Mouse (Mus musculus) forebrain, embryonic 11.5 days (tissue): Measurements from ENCODE around the gene Mecr. TPM values are rescaled to one million over a fixed set of nuclear protein-coding genes. Genes with fewer than 3 reads are reported as not detected.

ENCODE experiments used
- ATAC-seq: fragments of 200-750 bp; cut with Nextera tagmentation; replicated peaks from 2 replicates; pipeline ENCODE4 v1.8.0; 2017; ENCODE audit warnings: moderate TSS enrichment; ENCODE audit not compliant: low FRiP score
- DNase-seq: peaks from one replicate; pipeline ENCODE4 v3.0.0-alpha.2; 2017; ENCODE audit warnings: low spot score
- H3K27ac ChIP-seq: fragments of 300-500 bp; sonication (generic); 2 replicates; pipeline ENCODE4 v1.5.1; 2014; ENCODE audit warnings: low read depth, low read length
- H3K27me3 ChIP-seq: fragments of 300-500 bp; sonication (generic); 2 replicates; pipeline ENCODE4 v1.6.1; 2014; ENCODE audit warnings: mild to moderate bottlenecking, low read length, mixed read lengths; ENCODE audit not compliant: control insufficient read depth, insufficient read depth
- H3K36me3 ChIP-seq: fragments of 300-500 bp; sonication (generic); 2 replicates; pipeline ENCODE4 v1.6.1; 2014; ENCODE audit warnings: mild to moderate bottlenecking, low read length, moderate library complexity, mixed read lengths; ENCODE audit not compliant: control insufficient read depth, insufficient read depth
- H3K4me1 ChIP-seq: fragments of 300-500 bp; sonication (generic); replicated peaks from 2 replicates; pipeline ENCODE4 v1.6.1; 2014; ENCODE audit warnings: low read length, mixed read lengths; ENCODE audit not compliant: control insufficient read depth, insufficient read depth
- H3K4me2 ChIP-seq: fragments of 300-500 bp; sonication (generic); 2 replicates; pipeline ENCODE4 v1.6.1; 2014; ENCODE audit warnings: low read depth, mild to moderate bottlenecking, low read length, moderate library complexity, mixed read lengths; ENCODE audit not compliant: severe bottlenecking
- H3K4me3 ChIP-seq: fragments of 300-500 bp; sonication (generic); 2 replicates; pipeline ENCODE4 v1.5.1; 2014; ENCODE audit warnings: low read depth, low read length
- H3K9ac ChIP-seq: fragments of 300-500 bp; sonication (generic); 2 replicates; pipeline ENCODE4 v1.6.1; 2014; ENCODE audit warnings: low read length
- H3K9me3 ChIP-seq: fragments of 300-500 bp; sonication (generic); 2 replicates; pipeline ENCODE4 v1.6.1; 2016; ENCODE audit warnings: low read length, mixed read lengths; ENCODE audit not compliant: control insufficient read depth
- WGBS: fragments of 180-500 bp; shearing (Covaris S2); extraction: QIAGEN DNeasy Blood & Tissue Kit; methylation state at CpG from one replicate; pipeline ENCODE4 v1.1.7; 2014; 5-methylcytosine and 5-hydroxymethylcytosine counted together
- polyA plus RNA-seq: library from polyadenylated mRNA; unstranded; fragments of >200 nt; fragmentation: Nextera tagmentation; extraction: Ambion mirVana; gene quantifications from 2 replicates; pipeline ENCODE4 v1.2.1, GENCODE M21; 2014

The Mecr gene
- polyA plus RNA-seq, 1 experiment from 2014 or later, result 50.1 TPM

GRCm38 (mm10) chr4:131845991-131846778 lies 2.9 kb downstream of the Mecr start:
- H3K9ac ChIP-seq, result no peak overlapping the region
- H3K27ac ChIP-seq, result no peak overlapping the region

GRCm38 (mm10) chr4:131848082-131848481 lies 4.8 kb downstream of the Mecr start:
- H3K4me3 ChIP-seq, result no peak overlapping the region
- H3K27ac ChIP-seq, result no peak overlapping the region; the same call in 1 of the 2 replicates

More at GRCm38 (mm10) chr4:131845991-131846778, 2.9 kb downstream of the Mecr start:
- 82% methylated on average over 8 of the region's 8 CpGs for WGBS
- H3K27me3 ChIP-seq, result no peaks in the 10 kb centered on the region
- ATAC-seq (no peak), DNase-seq (no peak)
- H3K4me1 ChIP-seq, result peaks cover 8% of the 10 kb centered on the region; the same call in 1 of the 2 replicates
- H3K36me3 ChIP-seq, result no peaks in the 10 kb centered on the region
- H3K4me2 ChIP-seq, result no peak overlapping the region
- no peaks in the 10 kb centered on the region for H3K9me3 ChIP-seq
- H3K4me3 ChIP-seq, result no peak overlapping the region

GRCm38 (mm10) chr4:131849986-131850638 lies 6.8 kb downstream of the Mecr start:
- H3K36me3 ChIP-seq, result no peaks in the 10 kb centered on the region
- H3K4me1 ChIP-seq, result peaks cover 3% of the 10 kb centered on the region; the same call in 1 of the 2 replicates
- WGBS, result 39% methylated on average over 5 of the region's 5 CpGs
- H3K9me3 ChIP-seq, result no peaks in the 10 kb centered on the region
- no peak overlapping the region for H3K9ac ChIP-seq
- no peak overlapping the region for H3K4me3 ChIP-seq
- no peaks in the 10 kb centered on the region for H3K27me3 ChIP-seq
- no peak overlapping the region for H3K4me2 ChIP-seq
- H3K27ac ChIP-seq, result no peak overlapping the region
- ATAC-seq (no peak), DNase-seq (no peak)

More at GRCm38 (mm10) chr4:131848082-131848481, 4.8 kb downstream of the Mecr start:
- ATAC-seq, result no peak
- no peak overlapping the region for H3K4me2 ChIP-seq
- H3K4me1 ChIP-seq, result peaks cover 8% of the 10 kb centered on the region; the same call in 1 of the 2 replicates
- H3K9ac ChIP-seq, result no peak overlapping the region
- no peaks in the 10 kb centered on the region for H3K36me3 ChIP-seq
- DNase-seq, result no peak
- 81% methylated on average over 6 of the region's 6 CpGs for WGBS
- H3K27me3 ChIP-seq, result no peaks in the 10 kb centered on the region
- H3K9me3 ChIP-seq, result no peaks in the 10 kb centered on the region

GRCm38 (mm10) chr4:131854950-131855349 lies 11.7 kb downstream of the Mecr start:
- no peaks in the 10 kb centered on the region for H3K9me3 ChIP-seq
- no peak for DNase-seq
- no peaks in the 10 kb centered on the region; the same call in 1 of the 2 replicates for H3K36me3 ChIP-seq
- no peak for ATAC-seq
- H3K9ac ChIP-seq, result no peak overlapping the region
- H3K27ac ChIP-seq, result no peak overlapping the region
- 79% methylated on average over 5 of the region's 5 CpGs for WGBS
- H3K4me2 ChIP-seq, result no peak overlapping the region
- no peak overlapping the region for H3K4me3 ChIP-seq
- H3K4me1 ChIP-seq, result peaks cover 2% of the 10 kb centered on the region; the same call in 1 of the 2 replicates
- H3K27me3 ChIP-seq, result no peaks in the 10 kb centered on the region

GRCm38 (mm10) chr4:131860492-131861340 lies 17.4 kb downstream of the Mecr start:
- DNase-seq (peak; percentile 86), ATAC-seq (no peak)
- H3K27ac ChIP-seq, result no peak overlapping the region
- H3K36me3 ChIP-seq, result no peaks in the 10 kb centered on the region; the same call in 1 of the 2 replicates
- no peak overlapping the region for H3K9ac ChIP-seq
- H3K4me1 ChIP-seq, result no peaks in the 10 kb centered on the region
- H3K4me2 ChIP-seq, result no peak overlapping the region
- no peaks in the 10 kb centered on the region for H3K27me3 ChIP-seq
- WGBS, result 52% methylated on average over 15 of the region's 15 CpGs
- no peaks in the 10 kb centered on the region for H3K9me3 ChIP-seq
- H3K4me3 ChIP-seq, result no peak overlapping the region

- Histone ChIP-seq H3K36me3 (no peaks in the 10 kb centered on the region; the same call in 1 of the 2 replicates), H3K9me3 (no peaks in the 10 kb centered on the region), H3K27ac (no peak overlapping the region), H3K4me2 (no peak overlapping the region), H3K4me1 (no peaks in the 10 kb centered on the region), H3K9ac (no peak overlapping the region), H3K27me3 (no peaks in the 10 kb centered on the region), H3K4me3 (no peak overlapping the region)
- ATAC-seq (no peak), DNase-seq (no peak)
- WGBS, result 86% methylated on average over 4 of the region's 4 CpGs
Observed at GRCm38 (mm10) chr4:131861341-131861739, 18.1 kb downstream of the Mecr start.

GRCm38 (mm10) chr4:131872672-131873292 lies 29.5 kb downstream of the Mecr start:
- 12% methylated on average over 11 of the region's 11 CpGs for WGBS
- DNase-seq (no peak), ATAC-seq (peak; percentile 56)
- peak overlapping the region; percentile 95 for H3K4me3 ChIP-seq
- peak overlapping the region; percentile 67 for H3K4me2 ChIP-seq
- peak overlapping the region; percentile 70 for H3K9ac ChIP-seq
- peak overlapping the region; percentile 100 for H3K27ac ChIP-seq
- H3K4me1 ChIP-seq, result peaks cover 6% of the 10 kb centered on the region; the same call in 1 of the 2 replicates
- H3K27me3 ChIP-seq, result no peaks in the 10 kb centered on the region
- no peaks in the 10 kb centered on the region for H3K9me3 ChIP-seq
- H3K36me3 ChIP-seq, result no peaks in the 10 kb centered on the region
